Mouse (Mus musculus): Measurements from ENCODE around the gene Gm49384. TPM values are rescaled to one million over a fixed set of nuclear protein-coding genes. Genes with fewer than 3 reads are reported as not detected.

Gm49384 gene
- polyA plus RNA-seq, 1 experiment from 2014 or later: 27.1 TPM

DNA sequence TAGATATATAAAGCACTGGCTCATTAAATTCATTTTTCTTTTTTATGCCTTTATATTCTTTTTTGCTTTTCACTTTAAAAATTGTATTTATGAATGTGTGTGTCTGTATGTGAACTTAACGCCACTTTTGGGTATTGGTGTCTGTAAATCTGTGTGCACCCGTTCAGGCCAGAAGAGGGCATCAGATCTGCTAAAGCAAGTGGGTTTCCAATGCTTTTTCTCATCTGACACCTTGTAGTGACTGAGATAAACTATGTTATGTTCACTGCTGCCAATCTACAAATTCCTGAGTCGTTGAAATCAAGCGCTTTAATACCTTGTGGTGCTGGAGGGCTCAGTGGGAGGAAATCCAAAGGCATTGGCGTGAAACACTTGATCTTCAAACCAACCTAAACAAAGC, 7.0 kb upstream of the Gm49384 start:
- no peaks in the 10 kb centered on the region for H3K27me3 ChIP-seq (ENCODE audit: control insufficient read depth, insufficient read depth, low read length)
- no peaks in the 10 kb centered on the region for H3K9me3 ChIP-seq (ENCODE audit: control insufficient read depth, low read depth, low read length)
- peaks cover 36% of the 10 kb centered on the region for H3K36me3 ChIP-seq (ENCODE audit: control insufficient read depth, insufficient read depth, low read length)
- 79% methylated on average over 5 of the region's 5 CpGs for WGBS
- H3K4me1 ChIP-seq (ENCODE audit: control insufficient read depth, insufficient read depth, low read length): no peaks in the 10 kb centered on the region
- H3K4me2 ChIP-seq (replicated peaks; ENCODE audit: low read depth, low read length): no peak overlapping the region
- H3K9ac ChIP-seq (replicated peaks; ENCODE audit: low read depth, low read length): no peak overlapping the region
- no peak overlapping the region for H3K4me3 ChIP-seq (ENCODE audit: low read depth, low read length)
- no peak overlapping the region for H3K27ac ChIP-seq (ENCODE audit: low read length)
- ATAC-seq (ENCODE audit: insufficient number of reproducible peaks, insufficient read depth, low FRiP score, low read depth): no peak

DNA sequence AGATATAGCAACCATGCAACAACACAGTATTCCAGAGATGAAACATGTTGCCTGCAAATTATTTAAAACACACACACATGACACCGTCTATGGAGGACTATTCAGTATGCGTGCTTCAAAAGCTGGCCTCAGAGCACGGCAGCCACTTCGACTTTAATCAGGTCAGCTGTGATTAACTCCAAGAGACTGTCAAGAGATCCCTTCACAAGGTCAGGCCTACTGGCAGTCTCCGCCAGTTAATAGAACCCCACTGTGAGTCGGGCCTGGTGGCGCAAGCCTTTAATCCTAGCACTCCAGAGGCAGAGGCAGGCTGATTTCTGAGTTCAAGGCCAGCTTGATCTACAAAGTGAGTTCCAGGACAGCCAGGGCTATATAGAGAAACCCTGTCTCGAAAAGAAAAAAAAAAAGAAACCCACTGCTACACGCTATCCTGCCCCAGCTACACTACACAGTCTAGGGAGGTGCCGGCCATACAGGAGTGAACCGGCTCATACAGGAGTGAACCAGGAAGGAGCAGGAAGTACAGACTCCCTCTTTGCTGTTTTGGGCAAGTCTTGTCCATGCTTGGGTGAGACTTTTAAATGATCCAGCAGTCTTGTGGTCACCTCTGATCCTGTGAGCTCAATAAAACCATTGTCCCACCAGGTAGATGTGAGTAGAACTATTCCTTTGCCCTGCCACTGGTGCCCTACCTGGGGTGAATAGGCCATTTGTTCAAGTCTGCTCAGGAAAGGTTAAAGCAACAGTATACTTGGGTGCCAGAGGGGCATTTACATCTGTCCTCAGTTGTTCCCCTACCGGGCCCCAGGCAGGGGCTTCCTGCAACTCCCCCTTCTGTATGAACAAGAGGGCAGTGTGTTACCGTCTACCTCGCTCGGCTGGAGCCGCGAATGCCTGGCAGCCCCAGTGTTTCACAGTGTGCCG, 6.3 kb upstream of the Gm49384 start:
- H3K27me3 ChIP-seq (ENCODE audit: control insufficient read depth, insufficient read depth, low read length): no peaks in the 10 kb centered on the region
- no peak overlapping the region for H3K4me3 ChIP-seq (ENCODE audit: low read depth, low read length)
- H3K4me1 ChIP-seq (ENCODE audit: control insufficient read depth, insufficient read depth, low read length): no peaks in the 10 kb centered on the region
- peaks cover 37% of the 10 kb centered on the region for H3K36me3 ChIP-seq (ENCODE audit: control insufficient read depth, insufficient read depth, low read length)
- WGBS: 89% methylated on average over 18 of the region's 18 CpGs
- H3K4me2 ChIP-seq (replicated peaks; ENCODE audit: low read depth, low read length): no peak overlapping the region
- ATAC-seq (ENCODE audit: insufficient number of reproducible peaks, insufficient read depth, low FRiP score, low read depth): no peak
- H3K9me3 ChIP-seq (ENCODE audit: control insufficient read depth, low read depth, low read length): no peaks in the 10 kb centered on the region
- no peak overlapping the region for H3K27ac ChIP-seq (ENCODE audit: low read length)
- no peak overlapping the region for H3K9ac ChIP-seq (replicated peaks; ENCODE audit: low read depth, low read length)

DNA sequence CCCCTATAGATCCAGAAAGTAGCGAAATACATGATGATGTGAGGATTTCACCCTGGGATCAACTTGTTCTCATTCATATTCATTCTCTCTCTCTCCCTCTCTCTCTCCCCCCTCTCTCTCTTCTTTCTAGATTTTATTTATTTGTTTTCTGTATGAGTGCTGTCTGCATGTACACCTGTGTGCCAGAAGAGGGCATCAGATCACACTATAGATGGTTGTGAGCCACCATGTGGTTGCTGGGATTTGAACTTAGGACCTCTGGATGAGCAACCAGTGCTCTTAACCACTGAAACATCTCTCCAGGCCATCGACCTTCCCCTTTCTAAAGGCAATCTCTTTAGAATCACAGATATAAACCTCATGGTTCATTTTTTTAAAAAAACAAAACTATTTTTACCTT, 4.5 kb upstream of the Gm49384 start:
- H3K9me3 ChIP-seq (ENCODE audit: control insufficient read depth, low read depth, low read length): no peaks in the 10 kb centered on the region
- no peak overlapping the region for H3K27ac ChIP-seq (ENCODE audit: low read length)
- H3K27me3 ChIP-seq (ENCODE audit: control insufficient read depth, insufficient read depth, low read length): no peaks in the 10 kb centered on the region
- H3K4me3 ChIP-seq (ENCODE audit: low read depth, low read length): no peak overlapping the region
- ATAC-seq (ENCODE audit: insufficient number of reproducible peaks, insufficient read depth, low FRiP score, low read depth): no peak
- 88% methylated on average over 2 of the region's 2 CpGs for WGBS
- H3K4me2 ChIP-seq (replicated peaks; ENCODE audit: low read depth, low read length): no peak overlapping the region
- no peaks in the 10 kb centered on the region for H3K4me1 ChIP-seq (ENCODE audit: control insufficient read depth, insufficient read depth, low read length)
- peaks cover 32% of the 10 kb centered on the region for H3K36me3 ChIP-seq (ENCODE audit: control insufficient read depth, insufficient read depth, low read length)
- H3K9ac ChIP-seq (replicated peaks; ENCODE audit: low read depth, low read length): no peak overlapping the region

DNA sequence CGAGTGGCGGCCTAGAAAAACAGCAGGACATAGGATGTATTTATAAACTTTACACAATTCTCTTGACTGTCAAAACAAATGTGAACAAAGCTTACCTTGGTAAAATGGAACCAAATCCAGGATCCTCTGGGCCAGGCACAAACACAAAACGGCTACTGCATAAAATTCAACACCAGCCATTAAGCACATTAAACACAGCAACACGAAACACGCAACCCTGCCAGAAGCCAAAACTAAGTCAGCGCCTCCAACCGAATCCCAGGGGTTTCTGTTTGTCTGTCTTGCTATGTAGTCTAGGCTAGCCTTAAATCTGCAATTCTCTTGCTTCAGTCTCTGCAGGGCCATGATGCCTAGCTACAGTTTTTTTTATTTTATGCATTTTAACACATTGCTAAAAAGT, 3.9 kb upstream of the Gm49384 start:
- Histone ChIP-seq H3K4me2 (replicated peaks; ENCODE audit: low read depth, low read length) (no peak overlapping the region), H3K9ac (replicated peaks; ENCODE audit: low read depth, low read length) (no peak overlapping the region), H3K4me3 (ENCODE audit: low read depth, low read length) (no peak overlapping the region), H3K27me3 (ENCODE audit: control insufficient read depth, insufficient read depth, low read length) (no peaks in the 10 kb centered on the region), H3K9me3 (ENCODE audit: control insufficient read depth, low read depth, low read length) (no peaks in the 10 kb centered on the region), H3K4me1 (ENCODE audit: control insufficient read depth, insufficient read depth, low read length) (no peaks in the 10 kb centered on the region), H3K27ac (ENCODE audit: low read length) (no peak overlapping the region), H3K36me3 (ENCODE audit: control insufficient read depth, insufficient read depth, low read length) (peaks cover 34% of the 10 kb centered on the region)
- ATAC-seq (ENCODE audit: insufficient number of reproducible peaks, insufficient read depth, low FRiP score, low read depth): no peak
- 95% methylated on average over 7 of the region's 7 CpGs for WGBS

DNA sequence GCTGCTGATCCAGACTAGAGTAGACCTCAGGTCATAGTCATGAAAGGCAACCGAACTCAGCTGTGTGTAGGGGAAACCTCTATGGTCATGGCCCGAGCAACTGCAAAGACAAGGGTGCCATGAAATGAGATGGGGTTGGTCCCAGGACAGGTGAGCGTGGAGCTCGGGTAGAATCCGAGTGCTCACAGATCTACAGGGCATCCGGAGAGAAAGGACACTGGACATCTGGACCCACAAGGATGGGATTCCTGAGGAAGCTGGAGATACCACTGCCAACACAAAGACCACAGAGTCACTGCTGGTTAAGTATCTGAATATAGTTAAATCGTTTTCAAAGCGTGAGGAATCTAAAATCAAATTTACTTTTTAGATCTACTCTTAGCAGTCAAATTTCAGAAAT, 3.3 kb upstream of the Gm49384 start:
- Histone ChIP-seq H3K36me3 (ENCODE audit: control insufficient read depth, insufficient read depth, low read length) (peaks cover 37% of the 10 kb centered on the region), H3K9me3 (ENCODE audit: control insufficient read depth, low read depth, low read length) (no peaks in the 10 kb centered on the region), H3K27me3 (ENCODE audit: control insufficient read depth, insufficient read depth, low read length) (no peaks in the 10 kb centered on the region), H3K4me2 (replicated peaks; ENCODE audit: low read depth, low read length) (no peak overlapping the region), H3K4me1 (ENCODE audit: control insufficient read depth, insufficient read depth, low read length) (no peaks in the 10 kb centered on the region), H3K9ac (replicated peaks; ENCODE audit: low read depth, low read length) (no peak overlapping the region), H3K4me3 (ENCODE audit: low read depth, low read length) (no peak overlapping the region), H3K27ac (ENCODE audit: low read length) (no peak overlapping the region)
- WGBS: 93% methylated on average over 8 of the region's 8 CpGs
- no peak for ATAC-seq (ENCODE audit: insufficient number of reproducible peaks, insufficient read depth, low FRiP score, low read depth)

DNA sequence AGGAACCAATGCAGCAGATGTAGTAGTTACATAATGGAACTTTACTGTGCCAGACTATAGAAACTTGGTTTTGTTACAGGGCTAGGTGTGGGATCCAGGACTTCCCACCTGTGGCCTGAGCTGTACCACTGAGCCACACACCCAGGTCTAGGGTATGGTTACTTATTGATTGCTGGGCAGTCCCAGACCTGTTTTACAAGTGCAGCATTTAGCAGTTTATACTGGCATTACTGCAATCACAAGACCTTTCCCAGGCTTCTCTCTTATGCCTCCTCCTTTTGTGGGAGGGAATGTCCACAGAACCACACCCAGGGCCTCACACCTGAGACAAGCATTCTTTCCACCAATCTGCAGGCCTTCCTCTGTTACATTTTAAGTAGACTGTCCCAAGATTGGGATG, 5.1 kb downstream of the Gm49384 start:
- no peak for ATAC-seq (ENCODE audit: insufficient number of reproducible peaks, insufficient read depth, low FRiP score, low read depth)

DNA sequence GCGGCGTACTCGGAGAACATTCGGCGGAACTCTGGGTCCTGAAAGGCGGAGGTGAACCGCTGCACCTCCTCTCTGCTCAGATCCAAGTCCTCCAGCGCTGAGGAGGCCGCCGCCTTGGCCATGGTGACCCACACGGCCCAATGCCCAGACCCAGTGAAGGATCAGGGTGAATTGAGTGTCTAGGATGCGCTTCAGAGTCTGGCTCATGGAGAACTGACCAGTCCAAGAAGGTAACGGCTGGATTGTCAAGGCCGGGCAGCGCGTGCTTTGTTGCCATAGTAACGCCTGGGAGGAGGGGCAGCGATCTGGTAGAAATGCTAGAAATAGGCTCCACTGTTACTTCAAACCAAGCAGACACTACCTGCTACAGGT, 5.9 kb downstream of the Gm49384 start, which contains the start of gene Dnaaf2:
TSS of gene Dnaaf2 (minus strand) at position 266 of the 372 bp plus-strand sequence.
- Histone ChIP-seq H3K27me3 (ENCODE audit: control insufficient read depth, insufficient read depth, low read length) (no peaks in the 10 kb centered on the region), H3K27ac (ENCODE audit: low read length) (peak within 1 kb of the TSS; percentile 91), H3K36me3 (ENCODE audit: control insufficient read depth, insufficient read depth, low read length) (peaks cover 25% of the 10 kb centered on the region), H3K4me3 (ENCODE audit: low read depth, low read length) (peak within 1 kb of the TSS; percentile 95), H3K4me1 (ENCODE audit: control insufficient read depth, insufficient read depth, low read length) (peaks cover 11% of the 10 kb centered on the region; the same call in 1 of the 2 replicates), H3K9ac (replicated peaks; ENCODE audit: low read depth, low read length) (peak within 1 kb of the TSS; percentile 81), H3K9me3 (ENCODE audit: control insufficient read depth, low read depth, low read length) (no peaks in the 10 kb centered on the region), H3K4me2 (replicated peaks; ENCODE audit: low read depth, low read length) (peak within 1 kb of the TSS; percentile 81)
- WGBS: under 1% methylated on average over 18 of the region's 18 CpGs
- peak; percentile 25; the same call in 1 of the 2 replicates for ATAC-seq (ENCODE audit: insufficient number of reproducible peaks, insufficient read depth, low FRiP score, low read depth)

More for the DNA sequence above, 5.1 kb downstream of the Gm49384 start:
- no peaks in the 10 kb centered on the region for H3K27me3 ChIP-seq (ENCODE audit: control insufficient read depth, insufficient read depth, low read length)
- H3K36me3 ChIP-seq (ENCODE audit: control insufficient read depth, insufficient read depth, low read length): peaks cover 29% of the 10 kb centered on the region
- no peak overlapping the region for H3K27ac ChIP-seq (ENCODE audit: low read length)
- no peak overlapping the region for H3K4me3 ChIP-seq (ENCODE audit: low read depth, low read length)
- no peak overlapping the region; the same call in 1 of the 2 replicates for H3K4me2 ChIP-seq (replicated peaks; ENCODE audit: low read depth, low read length)
- H3K9ac ChIP-seq (replicated peaks; ENCODE audit: low read depth, low read length): no peak overlapping the region
- peaks cover 11% of the 10 kb centered on the region; the same call in 1 of the 2 replicates for H3K4me1 ChIP-seq (ENCODE audit: control insufficient read depth, insufficient read depth, low read length)
- H3K9me3 ChIP-seq (ENCODE audit: control insufficient read depth, low read depth, low read length): no peaks in the 10 kb centered on the region

DNA sequence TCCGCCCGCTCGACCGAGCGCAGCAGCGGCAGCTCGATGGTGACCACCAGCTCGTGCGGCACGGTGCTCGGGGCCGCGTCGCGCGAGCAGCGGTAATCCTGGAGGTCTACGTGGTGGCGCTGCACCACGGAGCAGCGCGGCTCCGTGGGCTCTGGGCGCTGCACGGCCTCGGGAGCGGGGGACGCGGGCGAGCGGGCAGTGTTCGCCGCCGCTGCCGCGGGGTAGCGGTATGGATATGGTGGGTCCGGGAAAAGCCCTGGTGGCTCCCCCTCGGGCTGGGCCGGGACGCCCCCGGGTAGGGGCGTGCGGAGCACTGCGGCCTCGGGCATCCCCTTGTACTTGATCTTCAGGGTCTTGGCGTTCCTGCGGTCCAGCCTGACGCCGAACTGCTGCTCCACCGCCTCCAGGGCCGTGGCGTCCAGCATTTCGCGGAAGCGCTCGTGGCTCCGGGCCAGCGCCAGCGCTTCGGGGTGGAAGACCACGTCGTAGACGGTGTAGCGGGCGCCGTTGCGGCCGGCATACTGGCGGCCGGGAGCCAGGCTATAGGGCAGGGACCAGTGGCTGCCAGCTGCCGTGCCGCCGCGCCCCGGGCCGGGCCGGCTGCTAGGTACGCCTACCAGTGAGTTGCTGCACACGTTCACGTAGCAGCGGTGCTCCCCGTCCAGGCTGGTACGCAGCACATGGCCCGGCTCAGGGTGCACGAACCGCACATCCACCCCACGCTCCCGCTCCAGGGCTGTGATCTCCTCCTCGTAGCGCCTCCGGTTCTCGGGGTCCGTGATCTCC, 6.5 kb downstream of the Gm49384 start:
- WGBS: under 1% methylated on average over 91 of the region's 94 CpGs
- Histone ChIP-seq H3K27me3 (ENCODE audit: control insufficient read depth, insufficient read depth, low read length) (no peaks in the 10 kb centered on the region), H3K36me3 (ENCODE audit: control insufficient read depth, insufficient read depth, low read length) (peaks cover 21% of the 10 kb centered on the region)

More for the DNA sequence above, 6.5 kb downstream of the Gm49384 start:
- H3K9ac ChIP-seq (replicated peaks; ENCODE audit: low read depth, low read length): peak overlapping the region; percentile 81
- ATAC-seq (ENCODE audit: insufficient number of reproducible peaks, insufficient read depth, low FRiP score, low read depth): peak; percentile 71
- peak overlapping the region; percentile 91 for H3K27ac ChIP-seq (ENCODE audit: low read length)
- no peaks in the 10 kb centered on the region for H3K9me3 ChIP-seq (ENCODE audit: control insufficient read depth, low read depth, low read length)
- peaks cover 11% of the 10 kb centered on the region; the same call in 1 of the 2 replicates for H3K4me1 ChIP-seq (ENCODE audit: control insufficient read depth, insufficient read depth, low read length)
- H3K4me3 ChIP-seq (ENCODE audit: low read depth, low read length): peak overlapping the region; percentile 95
- H3K4me2 ChIP-seq (replicated peaks; ENCODE audit: low read depth, low read length): peak overlapping the region; percentile 81
